8 mouse cellular contexts compared by ENCODE assay signal in the genomic region with DNA sequence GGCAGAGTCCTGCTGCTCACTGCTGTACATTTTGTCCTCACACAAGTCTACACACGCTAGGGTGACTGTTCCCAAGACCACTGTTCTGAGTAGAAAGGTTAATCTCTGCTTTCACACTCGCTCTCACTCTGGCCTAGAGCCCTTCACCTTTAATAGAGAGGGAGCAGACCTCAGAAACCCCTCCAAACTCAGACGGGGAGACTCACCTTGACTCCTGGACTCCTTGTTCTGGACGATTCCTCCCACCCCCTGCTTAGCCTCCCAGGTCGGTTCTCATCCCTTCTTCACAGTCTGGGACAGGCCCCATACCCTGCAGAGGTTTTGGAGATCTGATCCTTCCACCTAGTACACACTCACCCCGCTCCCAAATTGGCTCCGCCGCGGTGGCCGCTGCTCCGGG. TPM values are rescaled to one million over a fixed set of nuclear protein-coding genes. Genes with fewer than 3 reads are reported as not detected.
A peak's percentile ranks its signal among the peaks of the same experiment; 100 is the strongest.
DNase-seq lines count a peak whose midpoint lies in the region; ATAC-seq and TF ChIP-seq lines count a peak whose summit lies in the region.

No protein-coding gene starts in this region.

- WGBS in lung, embryonic 16.5 days = 2% methylated on average over 11 of the region's 11 CpGs
- WGBS in embryonic facial prominence, embryonic 13.5 days = 2% methylated on average over 11 of the region's 11 CpGs
- WGBS in limb, embryonic 10.5 days = 6% methylated on average over 11 of the region's 11 CpGs
- WGBS in small intestine, adult 2 months = 5% methylated on average over 11 of the region's 11 CpGs

- ATAC-seq in lung, embryonic 16.5 days (ENCODE audit: low read depth) = no peak; the same call in 1 of the 2 replicates
- no peak; the same call in 1 of the 2 replicates for ATAC-seq in embryonic facial prominence, embryonic 13.5 days (ENCODE audit: insufficient number of reproducible peaks, insufficient read depth, low FRiP score, low TSS enrichment, low read depth)

- peak overlapping the region; percentile 89 for H3K4me2 ChIP-seq in lung, embryonic 16.5 days (ENCODE audit: low read depth, low read length)
- H3K4me2 ChIP-seq in embryonic facial prominence, embryonic 13.5 days = peak overlapping the region; percentile 81

- no peak for TF ChIP-seq POLR2A in small intestine, adult 2 months (IDR thresholded peaks at IDR 0.05; ENCODE audit: low read depth, low read length)

- H3K9ac ChIP-seq in lung, embryonic 16.5 days (ENCODE audit: low read length) = peak overlapping the region; percentile 81
- peak overlapping the region; percentile 83 for H3K9ac ChIP-seq in embryonic facial prominence, embryonic 13.5 days

- no peak for DNase-seq in lung, postnatal 36 days
- DNase-seq in limb, embryonic 10.5 days (ENCODE audit: low spot score) = no peak
- no peak for DNase-seq in left cerebral cortex, postnatal 10 days (ENCODE audit: extremely low spot score in 1 of 2, low spot score in 2 of 2)
- no peak for DNase-seq in embryo, embryonic 9.5 days (ENCODE audit: extremely low spot score)
- DNase-seq in thymus, postnatal 10 days (ENCODE audit: low spot score in 2 of 2) = no peak

- peaks cover 6% of the 10 kb centered on the region; the same call in 1 of the 2 replicates for H3K36me3 ChIP-seq in lung, embryonic 16.5 days (ENCODE audit: control insufficient read depth, insufficient read depth, low read length)
- peaks cover 25% of the 10 kb centered on the region for H3K36me3 ChIP-seq in embryonic facial prominence, embryonic 13.5 days
- H3K36me3 ChIP-seq in limb, embryonic 10.5 days = peaks cover 13% of the 10 kb centered on the region
- H3K36me3 ChIP-seq in small intestine, adult 2 months (ENCODE audit: control insufficient read depth, insufficient read depth, low read length) = peaks cover 18% of the 10 kb centered on the region

- H3K27me3 ChIP-seq in lung, embryonic 16.5 days (ENCODE audit: control insufficient read depth, insufficient read depth, low read depth, low read length) = no peaks in the 10 kb centered on the region
- no peaks in the 10 kb centered on the region for H3K27me3 ChIP-seq in embryonic facial prominence, embryonic 13.5 days
- H3K27me3 ChIP-seq in limb, embryonic 10.5 days (ENCODE audit: low read depth, poor library complexity, severe bottlenecking) = 0 out of 2 replicates have a peak, but pooled peaks cover 3% of the 10 kb centered on the region
- H3K27me3 ChIP-seq in small intestine, adult 2 months (ENCODE audit: control insufficient read depth, insufficient read depth, low read length) = no peaks in the 10 kb centered on the region

- no peak for TF ChIP-seq CTCF in small intestine, adult 2 months (IDR thresholded peaks at IDR 0.05; ENCODE audit: extremely low read depth, insufficient read length, insufficient replicate concordance, low read depth, low read length)

- H3K9me3 ChIP-seq in lung, embryonic 16.5 days (ENCODE audit: control insufficient read depth, low read length) = no peaks in the 10 kb centered on the region
- H3K9me3 ChIP-seq in embryonic facial prominence, embryonic 13.5 days = no peaks in the 10 kb centered on the region
- H3K9me3 ChIP-seq in limb, embryonic 10.5 days (replicated peaks) = no peaks in the 10 kb centered on the region

- intact Hi-C loops in left cerebral cortex, postnatal 10 days (cut with DNase I) = no loop called here

- H3K27ac ChIP-seq in lung, embryonic 16.5 days (ENCODE audit: low read length) = peak overlapping the region; percentile 60; the same call in 1 of the 2 replicates
- peak overlapping the region; percentile 84 for H3K27ac ChIP-seq in embryonic facial prominence, embryonic 13.5 days
- peak overlapping the region; percentile 85 for H3K27ac ChIP-seq in limb, embryonic 10.5 days
- H3K27ac ChIP-seq in small intestine, adult 2 months (ENCODE audit: insufficient read depth, low read depth, low read length) = peak overlapping the region; percentile 94

- peaks cover 20% of the 10 kb centered on the region for H3K4me1 ChIP-seq in lung, embryonic 16.5 days (replicated peaks; ENCODE audit: control insufficient read depth, insufficient read depth, low read length)
- peaks cover 27% of the 10 kb centered on the region for H3K4me1 ChIP-seq in embryonic facial prominence, embryonic 13.5 days
- peaks cover 34% of the 10 kb centered on the region for H3K4me1 ChIP-seq in limb, embryonic 10.5 days
- peaks cover 20% of the 10 kb centered on the region; the same call in 1 of the 2 replicates for H3K4me1 ChIP-seq in small intestine, adult 2 months (ENCODE audit: control insufficient read depth, insufficient read depth, insufficient read length, low read length)

- H3K4me3 ChIP-seq in lung, embryonic 16.5 days (ENCODE audit: low read length) = peak overlapping the region; percentile 84
- peak overlapping the region; percentile 77 for H3K4me3 ChIP-seq in embryonic facial prominence, embryonic 13.5 days
- peak overlapping the region; percentile 72 for H3K4me3 ChIP-seq in limb, embryonic 10.5 days
- peak overlapping the region; percentile 76 for H3K4me3 ChIP-seq in small intestine, adult 2 months (ENCODE audit: low read depth, low read length)

RNA-seq across cellular contexts. Expression of a gene that starts 6.4 kb away (rescaled TPM):
- polyA plus RNA-seq in lung, embryonic 16.5 days (2015; fragmentation: Nextera tagmentation; extraction: Ambion mirVana) = 9.6 and 11.7 TPM in 2 replicates
- polyA plus RNA-seq in embryonic facial prominence, embryonic 13.5 days (2015; fragmentation: Nextera tagmentation; extraction: Ambion mirVana) = 13.1 and 14.9 TPM in 2 replicates
- polyA plus RNA-seq in limb, embryonic 10.5 days (2016; fragmentation: Nextera tagmentation; extraction: Ambion mirVana) = 6.6 and 8.5 TPM in 2 replicates
- polyA plus RNA-seq in small intestine, adult 2 months (2012; rRNA removed) = 36.1 and 70.5 TPM in 2 replicates
- total RNA-seq in left cerebral cortex, postnatal 10 days (2021) = 10 to 100 TPM; 38.1 to 39.5 TPM

RNA-seq across cellular contexts. Expression of a gene that starts 8.1 kb away (rescaled TPM):
- polyA plus RNA-seq in lung, embryonic 16.5 days (2015; fragmentation: Nextera tagmentation; extraction: Ambion mirVana) = 286 and 289 TPM in 2 replicates
- polyA plus RNA-seq in embryonic facial prominence, embryonic 13.5 days (2015; fragmentation: Nextera tagmentation; extraction: Ambion mirVana) = 329 and 332 TPM in 2 replicates
- polyA plus RNA-seq in limb, embryonic 10.5 days (2016; fragmentation: Nextera tagmentation; extraction: Ambion mirVana) = 484 and 538 TPM in 2 replicates
- polyA plus RNA-seq in small intestine, adult 2 months (2012; rRNA removed) = 38.7 and 62.8 TPM in 2 replicates
- total RNA-seq in left cerebral cortex, postnatal 10 days (2021) = 100 to 1,000 TPM; 102 to 114 TPM

RNA-seq across cellular contexts. Expression of a gene that starts 14.0 kb away (rescaled TPM):
- 21.8 and 24.8 TPM in 2 replicates for polyA plus RNA-seq in lung, embryonic 16.5 days (2015; fragmentation: Nextera tagmentation; extraction: Ambion mirVana)
- 24.4 and 27.8 TPM in 2 replicates for polyA plus RNA-seq in embryonic facial prominence, embryonic 13.5 days (2015; fragmentation: Nextera tagmentation; extraction: Ambion mirVana)
- polyA plus RNA-seq in limb, embryonic 10.5 days (2016; fragmentation: Nextera tagmentation; extraction: Ambion mirVana) = 21.7 and 27.5 TPM in 2 replicates
- polyA plus RNA-seq in small intestine, adult 2 months (2012; rRNA removed) = 20.0 and 30.6 TPM in 2 replicates
- total RNA-seq in left cerebral cortex, postnatal 10 days (2021) = 10 to 100 TPM; 24.3 to 32.6 TPM

RNA-seq across cellular contexts. Expression of a gene that starts 19.1 kb away (rescaled TPM):
- polyA plus RNA-seq in lung, embryonic 16.5 days (2015; fragmentation: Nextera tagmentation; extraction: Ambion mirVana) = 5.4 and 6.5 TPM in 2 replicates
- polyA plus RNA-seq in embryonic facial prominence, embryonic 13.5 days (2015; fragmentation: Nextera tagmentation; extraction: Ambion mirVana) = 3.9 and 5.1 TPM in 2 replicates
- polyA plus RNA-seq in limb, embryonic 10.5 days (2016; fragmentation: Nextera tagmentation; extraction: Ambion mirVana) = 0.92 and 2.1 TPM in 2 replicates
- 5.5 and 7.0 TPM in 2 replicates for polyA plus RNA-seq in small intestine, adult 2 months (2012; rRNA removed)
- 10 to 100 TPM; 61.0 to 65.4 TPM for total RNA-seq in left cerebral cortex, postnatal 10 days (2021)

RNA-seq across cellular contexts. Expression of a gene that starts 29.3 kb away (rescaled TPM):
- polyA plus RNA-seq in lung, embryonic 16.5 days (2015; fragmentation: Nextera tagmentation; extraction: Ambion mirVana) = 22.5 and 24.1 TPM in 2 replicates
- polyA plus RNA-seq in embryonic facial prominence, embryonic 13.5 days (2015; fragmentation: Nextera tagmentation; extraction: Ambion mirVana) = 18.6 and 26.6 TPM in 2 replicates
- 25.5 and 26.8 TPM in 2 replicates for polyA plus RNA-seq in limb, embryonic 10.5 days (2016; fragmentation: Nextera tagmentation; extraction: Ambion mirVana)
- 3.9 and 9.5 TPM in 2 replicates for polyA plus RNA-seq in small intestine, adult 2 months (2012; rRNA removed)
- 10 to 100 TPM in 1 of 2 experiments, 1 to 10 TPM in 1; 8.4 to 10.8 TPM for total RNA-seq in left cerebral cortex, postnatal 10 days (2021)
